In genomic region chr3:129697691-129698090, GRCm38 (mm10) we compare ENCODE assay signal across 27 mouse cellular contexts. TPM values are rescaled to one million over a fixed set of nuclear protein-coding genes. Genes with fewer than 3 reads are reported as not detected.
DNase-seq lines count a peak whose midpoint lies in the region; ATAC-seq and TF ChIP-seq lines count a peak whose summit lies in the region.
"Had no signal": no experiment of that assay in that cellular context is flagged by ENCODE, and none has a peak within 500 bp of the region (broad histone marks: within the 10 kb centered on the region; RNA-seq: fewer than 3 reads in every experiment).

No protein-coding gene starts in this region.

- DNase-seq in kidney, adult 2 months: peak; percentile 23
- peak; percentile 24 for DNase-seq in urinary bladder, postnatal 14 days (ENCODE audit: low spot score)
- no peak for DNase-seq in urinary bladder, adult 2 months (ENCODE audit: low spot score)
- DNase-seq in adrenal gland, postnatal 4 days (ENCODE audit: low spot score in 2 of 2): no peak
- DNase-seq: adrenal gland, adult 8-10 months; adrenal gland, postnatal 25 days; cerebellum, adult 11 months; cerebellum, adult 2 months; cerebellum, adult 9-11 months; cerebellum, postnatal 25 days; forebrain, postnatal 0 days; gastrocnemius, adult 2 months; gastrocnemius, postnatal 14 days; heart, postnatal 10 days; heart, postnatal 36 days had no signal

- H3K27ac ChIP-seq in kidney, adult 2 months (ENCODE audit: insufficient read depth, low read depth, low read length): no peak overlapping the region
- no peak overlapping the region for H3K27ac ChIP-seq in kidney, embryonic 15.5 days
- no peak overlapping the region for H3K27ac ChIP-seq in forebrain, embryonic 16.5 days (ENCODE audit: low read length)
- H3K27ac ChIP-seq: forebrain, embryonic 10.5 days; forebrain, embryonic 13.5 days; gastrocnemius, adult 2 months; heart, embryonic 15.5 days; hindbrain, embryonic 10.5 days; hindbrain, embryonic 13.5 days; intestine, embryonic 15.5 days had no signal

- no peak overlapping the region for H3K9ac ChIP-seq in kidney, embryonic 15.5 days
- no peak overlapping the region for H3K9ac ChIP-seq in forebrain, embryonic 16.5 days (replicated peaks; ENCODE audit: low read depth, low read length)
- H3K9ac ChIP-seq: forebrain, embryonic 13.5 days; forebrain, postnatal 0 days; heart, embryonic 12.5 days; heart, embryonic 15.5 days; hindbrain, embryonic 13.5 days; intestine, embryonic 15.5 days had no signal

- no peaks in the 10 kb centered on the region for H3K9me3 ChIP-seq in kidney, embryonic 15.5 days (replicated peaks)
- no peaks in the 10 kb centered on the region for H3K9me3 ChIP-seq in forebrain, embryonic 16.5 days (ENCODE audit: control insufficient read depth, low read length)
- H3K9me3 ChIP-seq: forebrain, embryonic 10.5 days; forebrain, embryonic 13.5 days; heart, embryonic 12.5 days; heart, embryonic 15.5 days; hindbrain, embryonic 10.5 days; hindbrain, embryonic 13.5 days; intestine, embryonic 15.5 days had no signal

- no peak for TF ChIP-seq CTCF in kidney, adult 2 months (conservative IDR thresholded peaks at IDR 0.05; ENCODE audit: insufficient read depth, insufficient read length, low read depth, low read length)

- H3K4me2 ChIP-seq in kidney, embryonic 15.5 days: no peak overlapping the region
- no peak overlapping the region for H3K4me2 ChIP-seq in forebrain, embryonic 16.5 days (ENCODE audit: low read length)
- H3K4me2 ChIP-seq: forebrain, embryonic 13.5 days; heart, embryonic 12.5 days; heart, embryonic 15.5 days; hindbrain, embryonic 13.5 days; intestine, embryonic 15.5 days had no signal

- no peak for TF ChIP-seq POLR2A in kidney, adult 2 months (IDR thresholded peaks at IDR 0.05; ENCODE audit: low read depth, low read length)

- H3K27me3 ChIP-seq in kidney, adult 2 months (replicated peaks; ENCODE audit: control insufficient read depth, insufficient read depth, low read length): no peaks in the 10 kb centered on the region
- no peaks in the 10 kb centered on the region for H3K27me3 ChIP-seq in kidney, embryonic 15.5 days
- H3K27me3 ChIP-seq in forebrain, embryonic 16.5 days (replicated peaks; ENCODE audit: control insufficient read depth, insufficient read depth, low read length): no peaks in the 10 kb centered on the region
- H3K27me3 ChIP-seq: forebrain, embryonic 13.5 days; heart, embryonic 12.5 days; heart, embryonic 15.5 days; hindbrain, embryonic 13.5 days; intestine, embryonic 15.5 days had no signal

- 61% methylated on average over 10 of the region's 10 CpGs for WGBS in kidney, adult 2 months
- WGBS in kidney, embryonic 15.5 days: 76% methylated on average over 10 of the region's 10 CpGs
- WGBS in forebrain, embryonic 16.5 days: 90% methylated on average over 10 of the region's 10 CpGs

- H3K4me3 ChIP-seq in kidney, adult 2 months (ENCODE audit: insufficient read depth, low read depth, low read length): no peak overlapping the region
- no peak overlapping the region for H3K4me3 ChIP-seq in kidney, embryonic 15.5 days (replicated peaks)
- H3K4me3 ChIP-seq in forebrain, embryonic 16.5 days (replicated peaks; ENCODE audit: low read length): no peak overlapping the region
- H3K4me3 ChIP-seq: forebrain, embryonic 10.5 days; forebrain, embryonic 13.5 days; gastrocnemius, adult 2 months; heart, embryonic 12.5 days; heart, embryonic 15.5 days; hindbrain, embryonic 10.5 days; hindbrain, embryonic 13.5 days; intestine, embryonic 15.5 days had no signal

- H3K4me1 ChIP-seq in kidney, adult 2 months (ENCODE audit: control insufficient read depth, insufficient read depth, low read length): no peaks in the 10 kb centered on the region
- H3K4me1 ChIP-seq in kidney, embryonic 15.5 days: peaks cover 17% of the 10 kb centered on the region
- no peaks in the 10 kb centered on the region for H3K4me1 ChIP-seq in forebrain, embryonic 16.5 days (replicated peaks; ENCODE audit: control insufficient read depth, insufficient read depth, low read length)
- H3K4me1 ChIP-seq: forebrain, embryonic 10.5 days; forebrain, embryonic 13.5 days; heart, embryonic 12.5 days; heart, embryonic 15.5 days; intestine, embryonic 15.5 days had no signal

- peaks cover 5% of the 10 kb centered on the region; the same call in 1 of the 2 replicates for H3K36me3 ChIP-seq in kidney, adult 2 months (ENCODE audit: control insufficient read depth, insufficient read depth, low read length)
- H3K36me3 ChIP-seq in kidney, embryonic 15.5 days: no peaks in the 10 kb centered on the region
- no peaks in the 10 kb centered on the region for H3K36me3 ChIP-seq in forebrain, embryonic 16.5 days (ENCODE audit: control insufficient read depth, insufficient read depth)
- H3K36me3 ChIP-seq: heart, embryonic 15.5 days; hindbrain, embryonic 10.5 days; intestine, embryonic 15.5 days had no signal

- ATAC-seq in kidney, embryonic 15.5 days (replicated peaks; ENCODE audit: low FRiP score): no peak; the same call in 1 of the 2 replicates
- peak; percentile 47; the same call in 1 of the 2 replicates for ATAC-seq in megakaryocyte, adult 5-6 weeks (ENCODE audit: poor library complexity, severe bottlenecking)
- no peak for ATAC-seq in forebrain, embryonic 16.5 days
- ATAC-seq: activated CD4-positive, CD25-positive, alpha-beta regulatory T cell, adult 4 months; forebrain, embryonic 13.5 days; forebrain, postnatal 0 days; hindbrain, embryonic 16.5 days; intestine, embryonic 15.5 days had no signal

RNA-seq across cellular contexts. Expression of gene Egf, which starts 57.4 kb away (rescaled TPM):
- polyA plus RNA-seq in kidney, adult 2 months (2012; rRNA removed): 917 and 1,191 TPM in 2 replicates
- polyA plus RNA-seq in kidney, embryonic 15.5 days (2015; fragmentation: Nextera tagmentation; extraction: Ambion mirVana): 2.1 and 2.3 TPM in 2 replicates
- 2.2 and 2.4 TPM in 2 replicates for polyA plus RNA-seq in urinary bladder, adult 2 months (2012; rRNA removed)
- total RNA-seq in megakaryocyte, adult 5-6 weeks (2015): 0.47 and 1.2 TPM in 2 replicates
- 0.16 and 0.95 TPM in 2 replicates for total RNA-seq in megakaryocyte, adult 5-6 weeks (2017)
- 1.4 and 3.0 TPM in 2 replicates for polyA plus RNA-seq in forebrain, embryonic 16.5 days (2015; fragmentation: Nextera tagmentation; extraction: Ambion mirVana)
- 1 to 10 TPM; 3.8 to 4.5 TPM for total RNA-seq in adrenal gland, postnatal 4 days (2021)

Comparison
In these comparisons a context has a peak if more than half of its experiments do, and no peak if none do; other contexts are left out.
1. DNase-seq: peak in kidney, adult 2 months (single experiment) and urinary bladder, postnatal 14 days (single experiment); none in urinary bladder, adult 2 months (single experiment) and adrenal gland, postnatal 4 days (0 of 2).
2. RNA of gene Egf, which starts 57.4 kb away (polyA plus RNA-seq): 917 to 1,191 TPM in kidney, adult 2 months; 1.4 to 3.0 TPM in forebrain, embryonic 16.5 days, 2.2 to 2.4 TPM in urinary bladder, adult 2 months and 2.1 to 2.3 TPM in kidney, embryonic 15.5 days; every median in the first group is over 100 times any median in the second.